Mouse (Mus musculus) embryonic facial prominence, embryonic 15.5 days (tissue): ENCODE results near the gene Ptpn5. TPM values are rescaled to one million over a fixed set of nuclear protein-coding genes. Genes with fewer than 3 reads are reported as not detected.

Source experiments
- ATAC-seq: fragments of 200-750 bp; cut with Nextera tagmentation; 2 replicates; pipeline ENCODE4 v1.8.0; 2017; ENCODE audit warnings: low read depth, moderate TSS enrichment; ENCODE audit not compliant: insufficient number of reproducible peaks, low FRiP score, low TSS enrichment
- H3K27ac ChIP-seq: fragments of 300-500 bp; sonication (generic); replicated peaks from 2 replicates; pipeline ENCODE4 v1.5.1; 2015; ENCODE audit warnings: mild to moderate bottlenecking, inconsistent platforms
- H3K27me3 ChIP-seq: fragments of 300-500 bp; sonication (generic); 2 replicates; pipeline ENCODE4 v1.6.1; 2015; ENCODE audit warnings: inconsistent platforms
- H3K36me3 ChIP-seq: fragments of 300-500 bp; sonication (generic); 2 replicates; pipeline ENCODE4 v1.6.1; 2015; ENCODE audit warnings: mild to moderate bottlenecking, inconsistent platforms
- H3K4me1 ChIP-seq: fragments of 300-500 bp; sonication (generic); 2 replicates; pipeline ENCODE4 v1.6.1; 2015; ENCODE audit warnings: inconsistent platforms
- H3K4me2 ChIP-seq: fragments of 300-500 bp; sonication (generic); replicated peaks from 2 replicates; pipeline ENCODE4 v1.6.1; 2015; ENCODE audit warnings: mild to moderate bottlenecking, inconsistent platforms
- H3K4me3 ChIP-seq: fragments of 300-500 bp; sonication (generic); replicated peaks from 2 replicates; pipeline ENCODE4 v1.5.1; 2015; ENCODE audit warnings: mild to moderate bottlenecking, inconsistent platforms
- H3K9ac ChIP-seq: fragments of 300-500 bp; sonication (generic); 2 replicates; pipeline ENCODE4 v1.6.1; 2015; ENCODE audit warnings: inconsistent platforms
- H3K9me3 ChIP-seq: fragments of 300-500 bp; sonication (generic); replicated peaks from 2 replicates; pipeline ENCODE4 v1.6.1; 2016; ENCODE audit warnings: inconsistent platforms
- WGBS: fragments of 180-500 bp; shearing (Covaris S2); methylation state at CpG from one replicate; pipeline ENCODE4 v1.1.7; 2015; 5-methylcytosine and 5-hydroxymethylcytosine counted together
- microRNA-seq: library from miRNA; unstranded; fragments of <30 nt; microRNA quantifications from one replicate; pipeline ENCODE4, GENCODE M21; 2016; ENCODE audit warnings: borderline number of aligned reads
- polyA plus RNA-seq: library from polyadenylated mRNA; unstranded; fragments of >200 nt; fragmentation: Nextera tagmentation; extraction: Ambion mirVana; gene quantifications from 2 replicates; pipeline ENCODE4 v1.2.1, GENCODE M21; 2015

The Ptpn5 gene
- polyA plus RNA-seq, 1 experiment from 2014 or later = 0.47 TPM

GRCm38 (mm10) chr7:47034785-47035384, 98.6 kb downstream of the Ptpn5 start:
- Histone ChIP-seq H3K36me3 (no peaks in the 10 kb centered on the region), H3K4me2 (no peak overlapping the region), H3K9me3 (no peaks in the 10 kb centered on the region), H3K27ac (no peak overlapping the region), H3K4me1 (0 out of 2 replicates have a peak, but pooled peaks cover 9% of the 10 kb centered on the region), H3K4me3 (no peak overlapping the region), H3K9ac (no peak overlapping the region), H3K27me3 (no peaks in the 10 kb centered on the region)
- 81% methylated on average over 4 of the region's 4 CpGs for WGBS
- no peak for ATAC-seq

GRCm38 (mm10) chr7:47031371-47031770, 102.1 kb downstream of the Ptpn5 start:
- H3K27me3 ChIP-seq = no peaks in the 10 kb centered on the region
- H3K4me2 ChIP-seq = no peak overlapping the region
- WGBS = 67% methylated on average over 4 of the region's 4 CpGs
- H3K4me1 ChIP-seq = 0 out of 2 replicates have a peak, but pooled peaks cover 9% of the 10 kb centered on the region
- H3K36me3 ChIP-seq = no peaks in the 10 kb centered on the region
- H3K9ac ChIP-seq = no peak overlapping the region
- no peak overlapping the region for H3K27ac ChIP-seq
- no peaks in the 10 kb centered on the region for H3K9me3 ChIP-seq
- H3K4me3 ChIP-seq = no peak overlapping the region
- no peak for ATAC-seq

DNA sequence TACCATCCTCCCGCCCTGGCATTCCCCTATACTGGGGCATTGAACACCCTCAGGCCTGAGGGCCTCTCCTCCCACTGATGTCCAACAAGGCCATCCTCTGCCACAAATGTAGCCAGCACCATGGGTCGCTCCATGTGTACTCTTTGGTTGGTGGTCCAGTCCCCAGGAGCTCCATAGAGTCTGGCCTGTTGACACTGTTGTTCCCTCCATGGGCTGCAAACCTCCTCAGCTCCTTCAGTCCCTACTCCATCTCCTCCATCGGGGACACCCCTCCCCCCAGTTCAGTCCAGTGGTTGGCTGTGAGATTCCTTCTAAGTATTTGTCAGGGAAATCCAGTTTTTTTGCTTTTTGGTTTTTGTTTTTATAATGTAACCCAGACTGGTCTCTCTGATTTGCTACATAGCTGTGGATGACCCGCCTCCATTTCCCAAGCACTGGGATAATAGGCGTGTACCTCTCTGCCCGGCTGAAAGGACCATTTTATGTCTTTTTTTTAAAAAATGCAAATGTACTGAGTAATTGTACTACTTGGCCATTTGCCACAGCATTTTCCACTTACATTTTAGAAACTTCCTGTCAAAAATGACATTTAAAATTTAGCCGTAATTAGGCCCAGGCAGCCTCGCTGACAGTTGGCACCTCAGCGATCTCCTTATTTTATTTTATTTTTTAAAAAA, 102.8 kb downstream of the Ptpn5 start:
- H3K9ac ChIP-seq = no peak overlapping the region
- no peaks in the 10 kb centered on the region for H3K27me3 ChIP-seq
- H3K4me1 ChIP-seq = 0 out of 2 replicates have a peak, but pooled peaks cover 9% of the 10 kb centered on the region
- H3K9me3 ChIP-seq = no peaks in the 10 kb centered on the region
- WGBS = 63% methylated on average over 9 of the region's 9 CpGs
- no peaks in the 10 kb centered on the region for H3K36me3 ChIP-seq
- ATAC-seq = no peak
- no peak overlapping the region for H3K4me2 ChIP-seq
- no peak overlapping the region for H3K4me3 ChIP-seq
- H3K27ac ChIP-seq = no peak overlapping the region

Small RNA genes within 50 kb of the gene (microRNA-seq; reads per million reads assigned to microRNA genes)
- not detected for gene Mir7056

Other genes with a start within 250 kb of the Ptpn5 start
- gene Tsg101, start 213.7 kb downstream of the Ptpn5 start, polyA plus RNA-seq = 175 and 193 TPM in 2 replicates
- 9.8 and 10.7 TPM in 2 replicates for gene Uevld, start 175.2 kb downstream of the Ptpn5 start, polyA plus RNA-seq
- not detected in 2 replicates for gene Gm9999, start 150.1 kb downstream of the Ptpn5 start, polyA plus RNA-seq
- gene Spty2d1, start 125.3 kb downstream of the Ptpn5 start, polyA plus RNA-seq = 20.5 and 21.3 TPM in 2 replicates
- 20.3 and 22.3 TPM in 2 replicates for gene Tmem86a, start 83.1 kb downstream of the Ptpn5 start, polyA plus RNA-seq
- not detected in 2 replicates for gene Mrgpra6, start 71.2 kb upstream of the Ptpn5 start, polyA plus RNA-seq
- gene Mrgpra9, start 119.2 kb upstream of the Ptpn5 start, polyA plus RNA-seq = not detected in 2 replicates
- not detected in 2 replicates for gene Mrgpra1, start 220.6 kb upstream of the Ptpn5 start, polyA plus RNA-seq